Mouse (Mus musculus) myocyte (in vitro differentiated cells): ENCODE measurements around the gene Pate4. TPM values are rescaled to one million over a fixed set of nuclear protein-coding genes. Genes with fewer than 3 reads are reported as not detected.

Experiments
- H3K27me3 ChIP-seq: one replicate; pipeline ENCODE4 v1.6.1; 2011; ENCODE audit not compliant: control insufficient read depth, insufficient read depth, insufficient read length
- H3K36me3 ChIP-seq: one replicate; pipeline ENCODE4 v1.6.1; 2011; ENCODE audit not compliant: control insufficient read depth, insufficient read depth
- H3K4me2 ChIP-seq: one replicate; pipeline ENCODE4 v1.6.1; 2011; ENCODE audit warnings: low read depth, control low read depth
- H3K4me3 ChIP-seq: one replicate; pipeline ENCODE4 v1.5.1; 2011; ENCODE audit warnings: mild to moderate bottlenecking, control low read depth, moderate library complexity
- H3K79me2 ChIP-seq: one replicate; pipeline ENCODE4 v1.6.1; 2011; ENCODE audit not compliant: control insufficient read depth, insufficient read depth
- H3ac ChIP-seq: one replicate; pipeline ENCODE4 v1.6.1; 2011; ENCODE audit not compliant: control insufficient read depth, insufficient read length
- CEBPB ChIP-seq: IDR thresholded peaks from 2 replicates; pipeline ENCODE4 v1.6.1; 2011; ENCODE audit warnings: mild to moderate bottlenecking, moderate library complexity; ENCODE audit not compliant: poor library complexity, insufficient read depth, severe bottlenecking
- E2F4 ChIP-seq: IDR thresholded peaks from one replicate; pipeline ENCODE4 v1.6.1; 2011; ENCODE audit warnings: mild to moderate bottlenecking, control low read depth, moderate library complexity; ENCODE audit not compliant: insufficient read depth
- MAX ChIP-seq: IDR thresholded peaks from one replicate; pipeline ENCODE4 v1.6.1; 2011; ENCODE audit warnings: low read depth, mild to moderate bottlenecking, control low read depth
- MYOD1 ChIP-seq, 3 experiments: IDR thresholded peaks; one replicate each; pipeline ENCODE4 v1.6.1; 2011; ENCODE audit warnings: control low read depth in 2 of 3, low read depth in 2 of 3, mild to moderate bottlenecking in 2 of 3, moderate library complexity in 1 of 3; ENCODE audit not compliant: insufficient read length in 2 of 3, control insufficient read depth in 1 of 3
- MYOG ChIP-seq, 3 experiments: IDR thresholded peaks; one replicate each; pipeline ENCODE4 v1.6.1; 2011; ENCODE audit warnings: control low read depth in 2 of 3, low read depth in 2 of 3, mild to moderate bottlenecking in 2 of 3; ENCODE audit not compliant: insufficient read length in 2 of 3, control insufficient read depth in 1 of 3, insufficient read depth in 1 of 3
- POLR2A ChIP-seq: IDR thresholded peaks from one replicate; pipeline ENCODE4 v1.6.1; 2011; ENCODE audit warnings: low read depth, mild to moderate bottlenecking, control low read depth, moderate library complexity; ENCODE audit not compliant: insufficient read length
- POLR2AphosphoS2 ChIP-seq: IDR thresholded peaks from one replicate; pipeline ENCODE4 v1.6.1; 2011; ENCODE audit warnings: low read depth, control low read depth; ENCODE audit not compliant: insufficient read length
- REST ChIP-seq: IDR thresholded peaks from one replicate; pipeline ENCODE4 v1.6.1; 2011; ENCODE audit warnings: mild to moderate bottlenecking, control low read depth, moderate library complexity; ENCODE audit not compliant: insufficient read depth, insufficient read length
- SRF ChIP-seq: IDR thresholded peaks from one replicate; pipeline ENCODE4 v1.6.1; 2011; ENCODE audit warnings: low read depth; ENCODE audit not compliant: control insufficient read depth, insufficient read length
- TCF12 ChIP-seq: IDR thresholded peaks from one replicate; pipeline ENCODE4 v1.6.1; 2011; ENCODE audit warnings: mild to moderate bottlenecking, control low read depth; ENCODE audit not compliant: poor library complexity, insufficient read depth, severe bottlenecking
- TCF3 ChIP-seq: IDR thresholded peaks from one replicate; pipeline ENCODE4 v1.6.1; 2011; ENCODE audit warnings: low read depth, control low read depth; ENCODE audit not compliant: insufficient read length
- USF1 ChIP-seq: IDR thresholded peaks from one replicate; pipeline ENCODE4 v1.6.1; 2011; ENCODE audit warnings: low read depth, mild to moderate bottlenecking, control low read depth, moderate library complexity
- polyA plus RNA-seq: library from polyadenylated mRNA; unstranded; fragments of >200 nt; fragmentation: generic; extraction: Trizol; gene quantifications from one replicate; pipeline ENCODE4 v1.2.1, GENCODE M21; 2012; ENCODE audit warnings: missing spikeins

Gene Pate4
- polyA plus RNA-seq, 1 experiment: not detected

DNA sequence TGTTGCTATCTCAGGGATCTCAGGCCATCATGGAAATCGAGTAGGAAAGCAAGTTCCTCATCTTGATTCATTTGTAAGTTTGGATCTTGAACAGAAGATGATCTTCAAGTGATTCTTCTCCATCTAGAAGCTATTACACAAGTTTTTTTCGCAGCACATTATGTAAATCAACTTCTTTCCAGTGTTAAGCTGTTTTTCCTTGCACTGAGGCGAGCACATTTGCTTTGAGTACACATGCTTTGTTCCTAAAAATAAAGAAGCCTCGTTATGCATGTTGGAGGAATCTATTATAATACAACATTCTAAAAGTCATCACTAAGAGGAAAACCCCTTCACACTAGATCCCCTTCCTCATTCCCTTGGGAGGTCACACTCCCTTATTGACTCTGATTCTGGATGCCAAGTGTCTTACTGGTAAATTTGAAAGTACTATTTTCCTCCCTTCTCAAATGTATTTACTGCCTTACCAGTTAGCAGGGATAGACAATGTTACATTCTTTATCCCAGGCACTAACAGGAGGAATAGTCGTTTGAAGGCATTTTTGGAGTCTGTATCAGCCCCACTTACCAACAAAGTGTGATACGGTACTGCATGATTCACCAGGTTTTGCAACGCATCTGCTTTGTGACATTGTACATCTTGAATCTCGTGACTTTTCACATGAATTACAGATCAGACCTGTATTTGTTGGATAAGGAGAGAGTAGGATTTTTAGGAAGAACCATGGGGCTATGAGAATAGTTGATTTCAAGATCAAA, 3.9 kb downstream of the Pate4 start:
- Histone ChIP-seq H3K79me2 (no peaks in the 10 kb centered on the region), H3K4me2 (no peak overlapping the region), H3K36me3 (no peaks in the 10 kb centered on the region), H3ac (no peak overlapping the region), H3K4me3 (no peak overlapping the region), H3K27me3 (no peaks in the 10 kb centered on the region)
- TF ChIP-seq CEBPB: no peak
- no peak for TF ChIP-seq E2F4
- no peak for TF ChIP-seq TCF12
- no peak for TF ChIP-seq REST
- TF ChIP-seq TCF3: no peak
- no peak for TF ChIP-seq POLR2AphosphoS2
- no peak for TF ChIP-seq POLR2A
- no peak for TF ChIP-seq USF1
- no peak for TF ChIP-seq MYOD1 (IDR thresholded peaks at IDR 0.05; ENCODE audit: control insufficient read depth in 1 of 3, insufficient read length in 2 of 3, low read depth in 2 of 3)
- TF ChIP-seq SRF: no peak
- no peak for TF ChIP-seq MAX
- no peak for TF ChIP-seq MYOG (IDR thresholded peaks at IDR 0.05; ENCODE audit: control insufficient read depth in 1 of 3, insufficient read depth in 1 of 3, insufficient read length in 2 of 3, low read depth in 2 of 3)

DNA sequence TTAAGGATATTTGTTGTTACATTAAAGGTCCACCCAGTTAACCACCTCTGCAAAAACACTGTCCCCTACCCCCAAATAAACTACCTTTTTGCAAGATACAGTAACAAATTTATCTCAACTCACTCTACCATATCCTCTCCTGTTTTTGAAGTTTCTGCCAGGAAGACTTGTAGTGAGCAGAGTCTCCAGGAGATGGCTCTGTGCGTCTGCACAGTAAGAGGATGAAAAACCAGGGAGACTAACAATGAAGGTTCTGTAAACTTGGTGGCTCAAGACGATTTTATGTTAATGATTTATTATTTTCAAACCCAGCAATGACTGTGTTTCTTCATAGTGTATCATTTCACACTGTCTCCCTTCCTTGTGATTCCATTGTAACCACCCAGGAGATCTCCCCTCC, 18.8 kb downstream of the Pate4 start:
- no peaks in the 10 kb centered on the region for H3K79me2 ChIP-seq
- H3K27me3 ChIP-seq: peaks cover 8% of the 10 kb centered on the region
- TF ChIP-seq E2F4 (no peak), MAX (no peak), TCF3 (no peak), CEBPB (no peak), SRF (no peak), POLR2A (no peak), REST (no peak), MYOD1 (IDR thresholded peaks at IDR 0.05; ENCODE audit: control insufficient read depth in 1 of 3, insufficient read length in 2 of 3, low read depth in 2 of 3) (no peak), USF1 (no peak), MYOG (IDR thresholded peaks at IDR 0.05; ENCODE audit: control insufficient read depth in 1 of 3, insufficient read depth in 1 of 3, insufficient read length in 2 of 3, low read depth in 2 of 3) (no peak), TCF12 (no peak)
- H3ac ChIP-seq: no peak overlapping the region
- H3K4me3 ChIP-seq: no peak overlapping the region
- no peak overlapping the region for H3K4me2 ChIP-seq
- H3K36me3 ChIP-seq: no peaks in the 10 kb centered on the region

DNA sequence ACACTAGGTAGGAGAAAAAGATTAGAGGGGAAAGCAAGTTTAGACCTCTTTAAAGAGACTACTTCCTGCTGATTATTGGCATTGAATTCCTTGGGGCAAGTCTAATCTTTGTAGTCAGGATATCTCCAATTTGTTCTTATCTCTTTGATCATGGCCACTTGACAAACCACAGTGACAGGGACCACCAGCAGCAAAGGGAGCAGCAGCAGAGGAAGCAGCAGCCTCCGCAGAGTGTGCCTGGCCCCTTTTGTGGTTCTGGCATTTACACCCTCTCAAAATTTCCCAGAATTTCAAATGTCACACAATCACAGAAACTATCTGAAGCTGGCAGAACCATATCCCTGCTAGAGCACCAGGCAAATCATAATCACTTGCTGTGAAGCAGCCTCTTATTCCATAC, 24.1 kb downstream of the Pate4 start:
- H3ac ChIP-seq: no peak overlapping the region
- TF ChIP-seq USF1 (no peak), CEBPB (no peak), POLR2AphosphoS2 (no peak), E2F4 (no peak), MAX (no peak), MYOD1 (IDR thresholded peaks at IDR 0.05; ENCODE audit: control insufficient read depth in 1 of 3, insufficient read length in 2 of 3, low read depth in 2 of 3) (no peak), TCF3 (no peak), REST (no peak), POLR2A (no peak)
- H3K4me3 ChIP-seq: no peak overlapping the region
- H3K27me3 ChIP-seq: peaks cover 8% of the 10 kb centered on the region
- no peaks in the 10 kb centered on the region for H3K79me2 ChIP-seq
- no peak overlapping the region for H3K4me2 ChIP-seq
- no peaks in the 10 kb centered on the region for H3K36me3 ChIP-seq

DNA sequence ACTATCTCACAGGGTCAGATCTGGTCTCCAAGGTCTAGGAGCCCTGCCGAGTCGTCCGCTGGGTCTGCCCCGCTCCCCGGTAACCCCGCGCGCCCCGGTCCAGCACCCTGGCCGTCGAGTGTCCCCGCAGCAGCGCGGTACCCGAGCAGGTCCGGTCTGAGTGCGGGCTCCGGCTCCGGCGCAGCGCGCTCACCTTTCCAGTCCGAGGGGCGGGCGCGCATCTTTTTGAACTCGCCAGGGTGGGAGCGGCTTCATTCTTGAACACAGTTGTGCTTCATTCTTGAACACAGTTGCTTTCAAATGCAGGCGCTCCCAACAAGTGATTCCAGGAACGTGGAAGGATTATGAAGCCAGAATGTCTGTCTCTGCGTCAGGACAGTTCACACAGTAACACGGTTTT, 37.3 kb downstream of the Pate4 start:
- Histone ChIP-seq H3K4me3 (no peak overlapping the region), H3K27me3 (no peaks in the 10 kb centered on the region), H3K4me2 (no peak overlapping the region), H3K79me2 (peaks cover 4% of the 10 kb centered on the region), H3ac (no peak overlapping the region), H3K36me3 (no peaks in the 10 kb centered on the region)
- TF ChIP-seq MAX (no peak), USF1 (no peak), REST (no peak), MYOG (IDR thresholded peaks at IDR 0.05; ENCODE audit: control insufficient read depth in 1 of 3, insufficient read depth in 1 of 3, insufficient read length in 2 of 3, low read depth in 2 of 3) (no peak), CEBPB (no peak), TCF12 (no peak), MYOD1 (IDR thresholded peaks at IDR 0.05; ENCODE audit: control insufficient read depth in 1 of 3, insufficient read length in 2 of 3, low read depth in 2 of 3) (no peak), POLR2A (no peak), SRF (no peak), E2F4 (no peak), TCF3 (no peak), POLR2AphosphoS2 (no peak)
